Mouse (Mus musculus) cortical plate, adult 2 months (tissue): ENCODE data around the gene Prkacb. TPM values are rescaled to one million over a fixed set of nuclear protein-coding genes. Genes with fewer than 3 reads are reported as not detected.

Experiments used
- H3K27ac ChIP-seq: fragments of 200-500 bp; 2 replicates; pipeline ENCODE4 v1.5.1; 2012; ENCODE audit warnings: low read length, control low read depth, inconsistent platforms; ENCODE audit not compliant: insufficient read depth
- H3K4me1 ChIP-seq: fragments of 200-500 bp; 2 replicates; pipeline ENCODE4 v1.6.1; 2011; ENCODE audit warnings: low read length; ENCODE audit not compliant: control insufficient read depth, insufficient read depth
- H3K4me3 ChIP-seq: fragments of 200-500 bp; 2 replicates; pipeline ENCODE4 v1.5.1; 2011; ENCODE audit warnings: mild to moderate bottlenecking, low read length, control low read depth; ENCODE audit not compliant: insufficient read depth
- CTCF ChIP-seq: fragments of 200-500 bp; IDR thresholded peaks from 2 replicates; pipeline ENCODE4 v1.5.1; 2011; ENCODE audit warnings: mild to moderate bottlenecking, control low read depth, low read length; ENCODE audit not compliant: insufficient read depth; ENCODE audit errors: extremely low read depth
- POLR2A ChIP-seq: fragments of 200-500 bp; IDR thresholded peaks from 2 replicates; pipeline ENCODE4 v1.6.1; 2011; ENCODE audit warnings: mild to moderate bottlenecking, low read length, control low read depth; ENCODE audit not compliant: insufficient read depth; ENCODE audit errors: extremely low read depth
- polyA plus RNA-seq: library from polyadenylated mRNA; depleted of rRNA; stranded (reverse); fragments of >200 nt; gene quantifications from 2 replicates; pipeline ENCODE4 v1.2.3, GENCODE M21; 2012; rRNA removed

The Prkacb gene
- 241 and 258 TPM in 2 replicates for polyA plus RNA-seq

GRCm38 (mm10) chr3:146812901-146813393 lies at the start of gene Prkacb:
Gene Prkacb (minus strand): TSS chr3:146812990.
- TF ChIP-seq POLR2A: no peak
- TF ChIP-seq CTCF: no peak
- Histone ChIP-seq H3K27ac (peak within 1 kb of the TSS; percentile 79), H3K4me1 (peaks cover 2% of the 10 kb centered on the region; the same call in 1 of the 2 replicates), H3K4me3 (peak within 1 kb of the TSS; percentile 82)

GRCm38 (mm10) chr3:146860308-146860707 lies 47.5 kb upstream of the Prkacb start:
- no peak overlapping the region for H3K4me3 ChIP-seq
- TF ChIP-seq POLR2A: no peak
- no peak for TF ChIP-seq CTCF

GRCm38 (mm10) chr3:146857373-146857772 lies 44.6 kb upstream of the Prkacb start:
- Histone ChIP-seq H3K4me1 (peaks cover 9% of the 10 kb centered on the region), H3K27ac (peak overlapping the region; percentile 95), H3K4me3 (0 out of 2 replicates have a peak overlapping the region, but pooled peaks have one; percentile 10)
- TF ChIP-seq POLR2A: no peak

More at GRCm38 (mm10) chr3:146860308-146860707, 47.5 kb upstream of the Prkacb start:
- H3K4me1 ChIP-seq: peaks cover 9% of the 10 kb centered on the region
- 0 out of 2 replicates have a peak overlapping the region, but pooled peaks have one; percentile 29 for H3K27ac ChIP-seq

GRCm38 (mm10) chr3:146854473-146855087 lies 41.8 kb upstream of the Prkacb start:
- TF ChIP-seq POLR2A: no peak
- TF ChIP-seq CTCF: no peak
- Histone ChIP-seq H3K4me3 (peak overlapping the region; percentile 52; the same call in 1 of the 2 replicates), H3K27ac (no peak overlapping the region), H3K4me1 (peaks cover 8% of the 10 kb centered on the region)

- H3K4me1 ChIP-seq: no peaks in the 10 kb centered on the region
- TF ChIP-seq POLR2A: peak; percentile 81; the same call in 1 of the 2 replicates
- TF ChIP-seq CTCF: no peak
- H3K4me3 ChIP-seq: peak within 1 kb of the TSS; percentile 52
- H3K27ac ChIP-seq: peak within 1 kb of the TSS; percentile 89
These were observed 39.4 kb upstream of the Prkacb start, which contains the start of gene Ttll7 for GRCm38 (mm10) chr3:146851966-146852891. Gene Ttll7 (plus strand): TSS chr3:146852367.

GRCm38 (mm10) chr3:146849360-146849759 lies 36.6 kb upstream of the Prkacb start:
- Histone ChIP-seq H3K4me1 (no peaks in the 10 kb centered on the region), H3K27ac (no peak overlapping the region), H3K4me3 (no peak overlapping the region)
- TF ChIP-seq CTCF: no peak
- no peak for TF ChIP-seq POLR2A

GRCm38 (mm10) chr3:146848112-146848511 lies 35.3 kb upstream of the Prkacb start:
- Histone ChIP-seq H3K27ac (no peak overlapping the region), H3K4me1 (no peaks in the 10 kb centered on the region), H3K4me3 (no peak overlapping the region)
- no peak for TF ChIP-seq POLR2A
- no peak for TF ChIP-seq CTCF

GRCm38 (mm10) chr3:146846237-146846636 lies 33.4 kb upstream of the Prkacb start:
- TF ChIP-seq CTCF (no peak), POLR2A (no peak)
- H3K4me1 ChIP-seq: no peaks in the 10 kb centered on the region
- peak overlapping the region; percentile 61; the same call in 1 of the 2 replicates for H3K27ac ChIP-seq
- no peak overlapping the region for H3K4me3 ChIP-seq

GRCm38 (mm10) chr3:146843470-146843869 lies 30.7 kb upstream of the Prkacb start:
- Histone ChIP-seq H3K4me1 (no peaks in the 10 kb centered on the region), H3K4me3 (no peak overlapping the region), H3K27ac (no peak overlapping the region)
- TF ChIP-seq POLR2A: no peak
- no peak for TF ChIP-seq CTCF
